Mouse (Mus musculus) limb, embryonic 15.5 days (tissue): Measurements from ENCODE around the gene Gbp8. TPM values are rescaled to one million over a fixed set of nuclear protein-coding genes. Genes with fewer than 3 reads are reported as not detected.
"Not testable (repeated sequence)": the region's sequence is repeated elsewhere in the genome, so short reads cannot be mapped to it uniquely, and the experiment has no call there.

Experiments used
- ATAC-seq: fragments of 200-750 bp; cut with Nextera tagmentation; 2 replicates; pipeline ENCODE4 v1.8.0; 2017; ENCODE audit warnings: low read depth, moderate TSS enrichment; ENCODE audit not compliant: insufficient number of reproducible peaks, low FRiP score, low TSS enrichment
- H3K27ac ChIP-seq: fragments of 300-500 bp; sonication (generic); 2 replicates; pipeline ENCODE4 v1.5.1; 2015; ENCODE audit warnings: moderate library complexity, mild to moderate bottlenecking, inconsistent platforms
- H3K27me3 ChIP-seq: fragments of 300-500 bp; sonication (generic); 2 replicates; pipeline ENCODE4 v1.6.1; 2015; ENCODE audit warnings: inconsistent platforms
- H3K36me3 ChIP-seq: fragments of 300-500 bp; sonication (generic); 2 replicates; pipeline ENCODE4 v1.6.1; 2015; ENCODE audit warnings: inconsistent platforms
- H3K4me1 ChIP-seq: fragments of 300-500 bp; sonication (generic); 2 replicates; pipeline ENCODE4 v1.6.1; 2015; ENCODE audit warnings: inconsistent platforms
- H3K4me2 ChIP-seq: fragments of 300-500 bp; sonication (generic); 2 replicates; pipeline ENCODE4 v1.6.1; 2015; ENCODE audit warnings: mild to moderate bottlenecking, inconsistent platforms
- H3K4me3 ChIP-seq: fragments of 300-500 bp; sonication (generic); 2 replicates; pipeline ENCODE4 v1.5.1; 2015; ENCODE audit warnings: mild to moderate bottlenecking, inconsistent platforms
- H3K9ac ChIP-seq: fragments of 300-500 bp; sonication (generic); 2 replicates; pipeline ENCODE4 v1.6.1; 2015; ENCODE audit warnings: inconsistent platforms
- H3K9me3 ChIP-seq: fragments of 300-500 bp; sonication (generic); 2 replicates; pipeline ENCODE4 v1.6.1; 2016; ENCODE audit warnings: inconsistent platforms
- WGBS: fragments of 180-500 bp; shearing (Covaris S2); methylation state at CpG from one replicate; pipeline ENCODE4 v1.1.7; 2015; 5-methylcytosine and 5-hydroxymethylcytosine counted together
- polyA plus RNA-seq: library from polyadenylated mRNA; unstranded; fragments of >200 nt; fragmentation: Nextera tagmentation; extraction: Ambion mirVana; gene quantifications from 2 replicates; pipeline ENCODE4 v1.2.1, GENCODE M21; 2015

Gbp8 gene
- polyA plus RNA-seq: 0.32 and 0.35 TPM in 2 replicates

DNA sequence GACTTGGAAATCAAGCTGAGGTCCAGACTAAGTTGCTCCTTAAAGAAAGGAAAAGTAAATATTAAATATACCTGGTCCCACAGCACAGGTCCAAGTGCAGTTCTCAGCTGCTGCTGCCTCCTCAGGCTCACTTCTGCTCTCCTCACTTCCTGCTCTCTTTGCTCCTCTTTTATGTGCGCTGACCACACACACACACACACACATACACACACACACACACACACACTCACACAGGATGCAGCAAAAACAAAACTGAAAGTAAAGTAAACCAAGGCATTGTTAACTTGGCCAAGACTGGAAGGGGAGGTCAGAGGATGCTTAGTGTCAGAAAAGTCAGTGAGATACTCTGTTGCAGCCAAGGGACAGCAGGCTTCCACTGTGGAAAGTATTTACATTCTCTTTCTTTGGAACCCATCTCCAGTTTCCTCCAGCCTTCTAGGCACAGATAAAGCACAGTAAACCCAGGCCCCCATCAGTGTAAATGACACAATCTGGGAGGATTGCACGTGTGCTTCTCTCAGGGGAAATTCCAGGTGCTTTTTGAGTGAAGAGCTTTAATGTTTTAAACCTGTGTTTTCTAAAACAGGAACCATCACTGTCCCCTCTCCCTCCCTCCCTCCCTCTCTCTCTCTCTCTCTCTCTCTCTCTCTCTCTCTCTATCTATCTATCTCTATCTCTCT is at the start of gene Gbp8, which contains the start of the genes Gbp9 and Gbp4:
Gbp8 (minus strand) TSS at position 132 of the 680 bp plus-strand sequence.
Gbp9 (minus strand) TSS at position 131 of the 680 bp plus-strand sequence.
Gbp4 (minus strand) TSS at position 178 of the 680 bp plus-strand sequence.
- not testable (repeated sequence) for ATAC-seq, H3K4me3 ChIP-seq, H3K4me1 ChIP-seq, H3K27me3 ChIP-seq, H3K4me2 ChIP-seq, H3K9me3 ChIP-seq, H3K36me3 ChIP-seq, H3K27ac ChIP-seq, H3K9ac ChIP-seq
- WGBS: 20% methylated on average over 2 of the region's 2 CpGs

DNA sequence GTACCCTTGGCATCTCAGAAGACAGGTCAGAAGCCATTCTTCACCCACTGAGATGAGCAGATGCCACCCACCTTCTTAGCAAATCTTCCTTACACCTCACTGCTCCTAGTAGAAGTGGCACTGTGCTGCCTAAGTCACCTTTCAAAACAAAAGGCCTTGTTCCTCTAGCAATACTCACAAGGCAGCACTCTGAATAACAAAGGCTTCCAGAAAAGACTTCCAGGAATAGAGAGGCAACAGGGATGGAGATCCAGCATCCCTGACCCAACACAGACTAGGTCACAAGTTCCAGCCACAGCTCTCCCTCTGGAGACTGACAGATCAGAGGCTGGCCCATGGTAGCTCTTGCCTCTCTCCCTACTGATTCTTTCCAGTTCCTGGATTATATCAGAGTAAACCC is 42.1 kb upstream of the Gbp8 start:
- Histone ChIP-seq H3K9ac (no peak overlapping the region), H3K36me3 (no peaks in the 10 kb centered on the region), H3K9me3 (no peaks in the 10 kb centered on the region), H3K27me3 (no peaks in the 10 kb centered on the region), H3K27ac (no peak overlapping the region), H3K4me1 (no peaks in the 10 kb centered on the region), H3K4me2 (no peak overlapping the region), H3K4me3 (no peak overlapping the region)
- ATAC-seq: no peak

DNA sequence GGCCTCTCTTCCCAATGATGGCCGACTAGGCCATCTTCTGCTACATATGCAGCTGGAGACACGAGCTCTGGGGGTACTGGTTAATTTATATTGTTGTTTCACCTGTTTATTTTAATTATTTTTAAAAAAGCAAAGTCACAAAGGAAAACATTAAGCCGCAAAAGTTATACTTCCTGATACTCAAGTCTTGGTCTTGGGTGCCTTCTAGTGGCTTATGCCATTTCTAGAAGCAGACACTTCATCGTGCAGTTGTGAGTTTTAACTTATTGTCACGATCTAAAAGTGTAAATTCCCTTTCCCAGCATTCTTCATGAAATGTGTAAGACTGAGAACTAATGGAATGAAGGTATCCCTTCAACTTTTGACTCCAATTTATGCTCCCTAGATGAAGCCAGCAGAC is 17.2 kb upstream of the Gbp8 start:
- Histone ChIP-seq H3K9me3 (no peaks in the 10 kb centered on the region), H3K27me3 (no peaks in the 10 kb centered on the region), H3K4me2 (no peak overlapping the region), H3K4me1 (no peaks in the 10 kb centered on the region), H3K4me3 (no peak overlapping the region), H3K9ac (no peak overlapping the region), H3K36me3 (no peaks in the 10 kb centered on the region), H3K27ac (no peak overlapping the region)
- 81% methylated on average over 5 of the region's 5 CpGs for WGBS
- ATAC-seq: no peak

DNA sequence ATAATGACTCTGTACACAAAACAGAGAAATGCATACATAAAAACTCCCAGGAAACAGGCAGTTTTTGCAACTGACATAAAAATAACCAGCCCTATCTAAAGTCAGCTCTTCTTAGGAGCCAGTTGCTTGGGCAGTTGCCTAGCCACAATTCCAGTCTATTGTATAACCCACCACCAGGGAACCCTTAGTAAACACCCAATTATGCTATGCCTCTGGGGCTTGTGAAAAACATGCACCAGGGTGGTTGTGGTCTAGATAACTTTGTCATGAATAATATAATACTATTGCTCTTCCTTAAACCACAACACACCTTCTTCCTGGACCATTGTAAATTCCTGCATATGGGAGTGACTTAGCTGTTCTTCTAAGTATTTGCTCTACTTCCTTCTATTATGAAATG is 14.7 kb upstream of the Gbp8 start:
- Histone ChIP-seq H3K27me3 (no peaks in the 10 kb centered on the region), H3K27ac (no peak overlapping the region), H3K9ac (no peak overlapping the region), H3K36me3 (no peaks in the 10 kb centered on the region), H3K4me2 (no peak overlapping the region), H3K9me3 (no peaks in the 10 kb centered on the region), H3K4me1 (no peaks in the 10 kb centered on the region), H3K4me3 (no peak overlapping the region)
- no peak for ATAC-seq

DNA sequence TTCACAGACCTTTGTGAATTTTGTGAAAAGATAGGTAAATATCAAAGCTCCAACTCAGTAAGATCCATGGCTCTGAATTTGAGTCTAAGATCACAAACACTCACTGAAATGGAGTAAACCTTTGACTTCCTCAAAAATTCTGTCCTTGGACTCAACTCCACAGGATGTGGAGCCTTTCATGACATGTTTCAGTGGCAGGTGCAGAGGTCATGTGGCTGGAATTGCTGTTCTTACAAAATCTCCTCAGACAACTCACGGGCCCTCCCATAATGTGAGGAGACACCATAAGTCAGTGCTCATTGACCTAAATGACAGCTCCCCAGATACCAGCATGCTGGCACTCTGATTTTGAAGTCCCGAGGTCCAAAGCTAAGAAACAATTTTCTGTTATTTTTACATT is 8.7 kb upstream of the Gbp8 start:
- H3K4me1 ChIP-seq, H3K9me3 ChIP-seq, H3K27ac ChIP-seq, ATAC-seq, H3K27me3 ChIP-seq, H3K9ac ChIP-seq, H3K4me3 ChIP-seq, H3K36me3 ChIP-seq, H3K4me2 ChIP-seq: not testable (repeated sequence)
- WGBS: 64% methylated on average over 2 of the region's 2 CpGs

DNA sequence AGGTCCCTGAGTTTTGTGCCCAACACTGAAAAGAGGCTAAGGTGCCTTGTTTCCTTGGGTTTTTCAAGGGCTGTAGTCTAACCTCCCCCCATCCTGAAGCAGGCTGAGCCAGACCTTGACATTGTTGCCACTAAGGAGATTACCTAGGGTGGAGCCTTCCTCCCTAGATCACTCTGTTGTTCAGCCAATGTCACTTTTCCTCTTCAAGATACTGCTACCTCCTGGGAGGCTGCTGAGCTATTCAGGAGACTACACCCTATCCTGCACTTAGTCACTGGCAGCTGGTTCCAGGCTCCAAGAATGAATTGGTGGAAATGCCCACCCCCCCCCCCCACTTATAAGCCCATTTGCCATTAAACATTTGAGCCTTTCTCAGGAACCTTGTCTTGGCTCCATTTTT is 7.1 kb upstream of the Gbp8 start:
- ATAC-seq: no peak

DNA sequence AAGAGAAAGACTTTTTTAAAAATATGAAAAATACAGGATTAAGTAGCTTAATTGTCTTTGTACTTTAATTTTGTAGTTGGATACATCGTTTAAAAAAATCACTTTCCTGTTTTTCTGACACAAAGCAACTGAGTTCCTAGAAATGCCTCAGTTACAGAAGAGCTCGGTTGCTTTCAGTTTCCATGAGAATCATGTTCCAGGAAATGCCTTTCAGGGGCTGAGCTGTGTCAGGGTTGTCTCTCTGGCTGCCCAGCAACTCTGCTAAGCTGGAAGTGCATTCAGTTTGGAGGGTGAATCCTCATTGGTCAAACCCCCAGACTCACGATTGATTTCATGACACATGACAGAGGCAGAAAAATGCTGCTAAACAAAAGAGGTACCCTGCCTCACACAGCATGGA is 6.4 kb upstream of the Gbp8 start:
- H3K9ac ChIP-seq, H3K27ac ChIP-seq, ATAC-seq, H3K4me3 ChIP-seq, H3K36me3 ChIP-seq, H3K4me1 ChIP-seq, H3K27me3 ChIP-seq, H3K9me3 ChIP-seq, H3K4me2 ChIP-seq: not testable (repeated sequence)
- WGBS: 49% methylated on average over 3 of the region's 3 CpGs

More for the DNA sequence above, 7.1 kb upstream of the Gbp8 start:
- Histone ChIP-seq H3K4me2 (no peak overlapping the region), H3K27ac (no peak overlapping the region), H3K4me1 (no peaks in the 10 kb centered on the region), H3K4me3 (no peak overlapping the region), H3K27me3 (no peaks in the 10 kb centered on the region), H3K36me3 (no peaks in the 10 kb centered on the region), H3K9me3 (no peaks in the 10 kb centered on the region), H3K9ac (no peak overlapping the region)

DNA sequence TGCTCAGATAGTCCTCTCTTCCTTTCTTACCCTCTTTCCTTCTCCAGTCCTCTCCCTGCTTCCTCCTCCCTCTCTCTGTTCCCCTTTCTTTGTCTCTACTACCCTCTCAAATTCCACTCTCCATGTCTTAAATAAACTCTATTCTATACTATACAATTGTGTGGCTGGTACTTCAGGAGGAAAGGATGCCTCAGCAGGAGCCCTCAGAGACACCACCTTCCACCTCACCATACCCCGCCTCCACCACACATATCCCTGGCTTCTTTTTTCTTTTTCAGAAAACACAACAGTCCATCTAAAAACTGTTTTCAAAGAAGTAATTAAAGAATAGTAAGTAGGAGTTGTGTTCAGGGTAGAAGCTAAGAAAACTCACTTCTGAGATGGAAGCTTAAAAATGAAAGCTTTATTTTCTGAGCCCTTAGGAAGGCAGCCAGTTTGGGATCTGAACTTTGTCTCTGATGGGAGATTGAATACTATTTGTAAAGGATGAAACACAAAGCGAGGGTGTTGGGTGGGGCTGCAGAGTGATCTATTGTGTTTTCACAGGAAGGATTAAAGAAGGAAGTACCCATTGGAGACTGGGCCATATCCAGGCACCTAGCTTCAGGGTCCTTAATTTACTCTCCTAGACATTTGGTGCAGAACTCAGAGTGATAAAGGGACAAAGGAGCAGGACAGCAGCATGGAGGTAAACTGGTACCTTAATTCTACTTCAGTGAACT is 910 bp upstream of the Gbp8 start:
- WGBS: 60% methylated on average over 2 of the region's 2 CpGs
- not testable (repeated sequence) for H3K4me1 ChIP-seq, H3K4me3 ChIP-seq, H3K9me3 ChIP-seq, H3K36me3 ChIP-seq, ATAC-seq, H3K27ac ChIP-seq, H3K9ac ChIP-seq, H3K4me2 ChIP-seq, H3K27me3 ChIP-seq

DNA sequence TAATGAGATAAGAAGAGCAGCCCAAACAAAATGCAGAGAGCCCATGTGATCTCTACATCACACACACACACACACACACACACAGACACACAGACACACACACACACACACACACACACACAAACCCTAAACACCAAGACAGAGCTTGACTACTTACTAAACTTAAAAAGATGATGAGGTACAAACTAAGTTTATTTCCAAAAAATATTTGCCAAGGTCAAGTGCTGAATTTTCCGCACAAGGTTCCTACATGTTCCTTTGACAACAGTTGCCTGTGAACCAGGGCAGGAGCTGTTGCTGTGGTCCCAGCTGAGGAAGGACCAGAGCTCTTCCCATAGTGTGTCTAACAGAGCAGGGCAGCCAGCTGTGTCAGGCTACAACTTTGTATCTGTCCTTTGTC is 434 bp downstream of the Gbp8 start:
- Histone ChIP-seq H3K9me3 (no peaks in the 10 kb centered on the region), H3K27ac (no peak overlapping the region), H3K4me1 (no peaks in the 10 kb centered on the region), H3K27me3 (no peaks in the 10 kb centered on the region), H3K4me2 (no peak overlapping the region), H3K9ac (no peak overlapping the region), H3K36me3 (no peaks in the 10 kb centered on the region), H3K4me3 (no peak overlapping the region)
- 72% methylated on average over 1 of the region's 1 CpGs for WGBS
- no peak for ATAC-seq

DNA sequence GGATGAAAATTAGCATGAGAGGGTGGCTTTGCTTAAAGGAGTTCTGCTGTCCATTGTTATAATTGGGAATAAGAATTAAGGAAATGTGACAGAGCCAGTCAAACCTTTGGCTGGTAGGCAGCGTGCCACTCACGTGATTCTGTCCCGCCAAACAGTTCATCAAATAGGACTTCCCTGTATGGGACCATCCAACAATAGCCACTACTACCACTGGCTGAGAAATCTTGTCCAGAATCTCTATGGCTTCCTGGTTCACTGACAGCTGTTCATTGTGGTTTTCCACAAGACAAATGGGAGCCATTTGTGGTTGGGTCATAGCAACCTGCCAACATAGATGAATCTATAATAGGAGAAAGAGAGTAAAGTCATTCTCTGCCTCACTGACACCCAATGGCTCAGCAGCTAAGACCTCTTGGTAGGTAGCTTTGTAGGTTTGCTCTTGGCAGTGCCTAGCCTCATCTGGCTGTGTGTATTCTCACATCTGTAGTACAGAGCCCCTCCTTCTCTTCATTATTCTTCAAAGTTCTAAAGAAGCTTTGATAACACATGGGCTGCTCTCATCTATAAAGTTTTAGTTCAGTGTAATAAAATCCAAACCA is 2.5 kb downstream of the Gbp8 start:
- H3K36me3 ChIP-seq, H3K27me3 ChIP-seq, H3K4me3 ChIP-seq, H3K27ac ChIP-seq, H3K9ac ChIP-seq, H3K4me1 ChIP-seq, H3K4me2 ChIP-seq, ATAC-seq, H3K9me3 ChIP-seq: not testable (repeated sequence)
- 75% methylated on average over 3 of the region's 3 CpGs for WGBS

DNA sequence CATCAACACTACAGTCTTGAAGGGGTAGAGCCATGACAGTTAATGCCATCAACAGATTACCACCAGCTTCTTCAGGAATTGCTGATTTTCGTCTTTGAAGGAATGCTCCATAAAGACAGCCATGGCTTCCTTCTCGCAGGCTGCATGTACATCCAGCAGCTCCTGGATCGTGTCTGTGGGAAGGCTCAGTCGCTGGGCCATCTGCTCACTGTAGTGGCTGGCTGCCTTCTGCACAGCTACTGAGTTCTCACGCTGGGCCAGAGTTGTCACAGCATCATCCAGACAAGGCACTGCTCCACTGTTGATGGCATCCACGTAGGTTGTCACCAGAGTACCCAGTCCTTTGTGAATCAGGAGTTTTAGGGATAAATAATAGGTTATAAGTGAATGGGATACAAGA is 17.6 kb downstream of the Gbp8 start:
- not testable (repeated sequence) for H3K27ac ChIP-seq, H3K9ac ChIP-seq, H3K4me3 ChIP-seq, H3K4me2 ChIP-seq, H3K36me3 ChIP-seq, H3K9me3 ChIP-seq, ATAC-seq, H3K27me3 ChIP-seq, H3K4me1 ChIP-seq
- WGBS: 79% methylated on average over 6 of the region's 6 CpGs

DNA sequence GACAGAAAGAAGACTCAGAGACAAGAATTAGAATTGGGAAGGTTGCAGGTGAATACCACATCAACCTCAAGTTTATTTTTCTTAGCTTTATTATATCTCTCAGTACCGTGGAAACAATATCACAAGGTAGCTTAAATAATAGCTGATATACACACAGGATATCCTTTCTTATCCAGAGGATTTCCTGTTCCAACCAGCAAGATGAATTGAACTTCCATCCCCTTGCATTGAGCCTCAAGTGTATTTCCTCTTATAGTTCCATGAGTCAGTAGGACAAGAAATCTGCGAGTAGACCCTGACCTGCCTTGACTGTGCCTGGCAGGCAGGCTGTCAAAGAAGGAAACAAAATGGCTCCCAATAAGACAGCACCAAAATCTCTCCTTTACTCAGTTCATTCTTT is 23.6 kb downstream of the Gbp8 start:
- Histone ChIP-seq H3K9me3 (no peaks in the 10 kb centered on the region), H3K9ac (no peak overlapping the region), H3K36me3 (no peaks in the 10 kb centered on the region), H3K4me3 (no peak overlapping the region), H3K27me3 (no peaks in the 10 kb centered on the region), H3K4me2 (no peak overlapping the region), H3K27ac (no peak overlapping the region), H3K4me1 (no peaks in the 10 kb centered on the region)
- ATAC-seq: no peak
- WGBS: 82% methylated on average over 2 of the region's 2 CpGs
